Mouse (Mus musculus): Measurements from ENCODE around the gene Exoc6b. TPM values are rescaled to one million over a fixed set of nuclear protein-coding genes. Genes with fewer than 3 reads are reported as not detected.
A peak's percentile ranks its signal among the peaks of the same experiment; 100 is the strongest.

The Exoc6b gene
- polyA plus RNA-seq, 1 experiment from 2014 or later, result 52.7 TPM

DNA sequence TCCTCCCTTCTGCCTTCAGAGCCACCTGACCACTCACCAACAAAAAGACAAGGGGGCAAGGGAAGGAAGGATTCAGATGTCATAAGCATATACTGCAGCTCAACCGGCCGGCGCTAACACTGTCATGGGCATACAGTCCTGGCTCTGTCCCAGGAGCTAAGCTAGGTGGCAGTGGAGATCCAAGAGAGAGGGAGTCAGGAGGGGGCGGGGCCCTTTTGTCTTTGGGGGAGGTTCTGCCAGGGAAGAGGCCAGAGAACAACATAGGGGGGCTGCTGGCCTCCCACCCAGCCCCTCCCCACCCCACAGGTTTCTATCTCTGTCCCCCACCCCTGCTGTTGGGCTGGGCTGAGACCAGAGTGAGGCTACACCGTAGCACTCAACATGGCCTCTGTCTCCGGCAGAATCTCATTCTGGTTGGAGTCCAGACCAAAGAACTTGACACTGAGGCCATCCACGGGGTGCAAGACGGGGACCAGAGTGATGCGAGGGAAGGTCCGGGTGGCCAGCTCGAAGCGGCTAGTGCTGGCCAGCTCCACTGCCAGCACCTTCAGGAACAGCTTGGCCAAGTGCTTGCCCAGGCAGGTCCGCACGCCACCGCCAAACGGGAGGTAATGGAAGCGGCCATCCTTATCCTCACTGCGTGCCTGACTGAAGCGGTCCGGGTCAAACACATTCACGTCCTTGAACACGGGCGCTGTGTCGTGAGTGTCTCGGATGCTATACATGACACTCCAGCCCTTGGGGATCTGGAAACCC lies 495.2 kb downstream of the Exoc6b start:
- Histone ChIP-seq H3K27me3 (no peaks in the 10 kb centered on the region), H3K4me3 (0 out of 2 replicates have a peak overlapping the region, but pooled peaks have one; percentile 7), H3K9me3 (no peaks in the 10 kb centered on the region), H3K36me3 (no peaks in the 10 kb centered on the region), H3K4me2 (replicated peaks) (peak overlapping the region; percentile 24), H3K27ac (replicated peaks) (no peak overlapping the region), H3K9ac (replicated peaks) (no peak overlapping the region), H3K4me1 (0 out of 2 replicates have a peak, but pooled peaks cover 7% of the 10 kb centered on the region)
- 32% methylated on average over 25 of the region's 25 CpGs for WGBS
- 0 out of 2 replicates have a peak, but pooled peaks have one; percentile 49 for ATAC-seq (replicated peaks)

DNA sequence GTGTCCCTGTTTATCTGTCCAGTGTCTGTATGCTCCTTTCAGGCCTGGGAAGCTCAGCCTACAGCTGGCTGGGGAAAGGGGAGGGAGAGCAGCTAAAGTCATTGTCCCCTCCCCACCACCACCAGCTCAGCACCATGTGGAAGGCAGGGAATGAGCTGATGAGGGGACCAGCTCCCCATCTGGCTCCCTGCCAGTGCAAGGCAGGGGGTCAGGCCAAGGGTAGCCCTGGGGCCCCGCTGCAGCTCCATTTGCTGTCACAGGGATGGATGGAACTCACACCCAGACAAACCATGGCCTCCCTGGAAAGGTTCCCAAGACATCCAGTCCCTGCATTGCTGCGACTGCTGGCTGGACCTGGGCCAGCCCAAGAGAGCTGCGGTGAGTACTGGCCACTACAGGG lies 499.3 kb downstream of the Exoc6b start:
- no peaks in the 10 kb centered on the region for H3K27me3 ChIP-seq
- H3K9ac ChIP-seq (replicated peaks), result no peak overlapping the region
- no peak overlapping the region for H3K27ac ChIP-seq (replicated peaks)
- H3K9me3 ChIP-seq, result no peaks in the 10 kb centered on the region
- ATAC-seq (replicated peaks), result no peak
- 39% methylated on average over 3 of the region's 3 CpGs for WGBS
- 0 out of 2 replicates have a peak, but pooled peaks cover 7% of the 10 kb centered on the region for H3K4me1 ChIP-seq
- H3K4me3 ChIP-seq, result no peak overlapping the region
- no peaks in the 10 kb centered on the region for H3K36me3 ChIP-seq
- H3K4me2 ChIP-seq (replicated peaks), result no peak overlapping the region

DNA sequence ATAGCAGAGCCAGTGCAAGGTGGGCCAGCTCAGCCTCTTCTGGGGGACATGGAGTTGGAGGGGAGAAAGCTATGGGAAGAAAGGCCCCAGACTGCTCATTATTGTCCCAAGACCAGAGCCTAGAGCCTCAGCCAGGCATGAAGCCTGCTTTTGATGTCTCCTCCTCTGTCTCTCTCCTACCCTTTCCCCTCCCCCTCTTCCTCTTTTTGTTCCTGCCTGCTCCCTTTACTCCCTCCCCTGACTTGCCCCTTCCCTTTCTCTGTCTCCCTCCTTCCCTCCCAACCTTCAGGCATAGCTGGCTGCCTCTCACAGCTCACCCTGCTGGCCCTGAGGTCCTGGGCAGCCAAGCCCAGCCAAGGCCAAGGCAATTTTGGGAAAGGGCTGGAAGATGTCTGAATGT lies 499.7 kb downstream of the Exoc6b start:
- H3K4me2 ChIP-seq (replicated peaks), result no peak overlapping the region
- H3K4me1 ChIP-seq, result 0 out of 2 replicates have a peak, but pooled peaks cover 7% of the 10 kb centered on the region
- H3K27ac ChIP-seq (replicated peaks), result no peak overlapping the region
- H3K9me3 ChIP-seq, result no peaks in the 10 kb centered on the region
- ATAC-seq (replicated peaks), result no peak
- H3K36me3 ChIP-seq, result no peaks in the 10 kb centered on the region
- no peak overlapping the region for H3K4me3 ChIP-seq
- H3K27me3 ChIP-seq, result no peaks in the 10 kb centered on the region
- no peak overlapping the region for H3K9ac ChIP-seq (replicated peaks)

DNA sequence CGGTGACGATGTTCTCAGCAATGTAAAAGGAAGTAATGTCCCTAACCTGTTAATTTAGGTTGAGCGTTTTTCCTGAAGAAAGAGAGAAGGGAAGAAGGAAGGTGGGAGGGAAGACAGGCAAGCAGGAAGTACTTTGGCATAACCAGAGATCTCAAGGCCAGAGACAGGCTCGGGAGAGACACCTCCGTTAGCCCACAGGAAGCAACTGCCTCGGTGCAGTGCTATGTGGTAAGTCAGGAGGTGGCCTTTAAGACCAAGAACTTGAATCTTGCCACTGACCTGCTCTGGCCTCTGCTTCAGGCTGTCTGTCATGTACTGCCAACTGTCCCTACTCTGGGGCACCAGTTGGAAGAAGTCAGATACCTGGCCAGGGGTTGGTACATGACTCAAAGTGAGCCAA lies 500.4 kb downstream of the Exoc6b start:
- 0 out of 2 replicates have a peak, but pooled peaks cover 7% of the 10 kb centered on the region for H3K4me1 ChIP-seq
- H3K36me3 ChIP-seq, result no peaks in the 10 kb centered on the region
- H3K9ac ChIP-seq (replicated peaks), result no peak overlapping the region
- H3K27me3 ChIP-seq, result no peaks in the 10 kb centered on the region
- 87% methylated on average over 6 of the region's 6 CpGs for WGBS
- no peak overlapping the region for H3K4me2 ChIP-seq (replicated peaks)
- H3K27ac ChIP-seq (replicated peaks), result no peak overlapping the region
- ATAC-seq (replicated peaks), result no peak
- H3K9me3 ChIP-seq, result no peaks in the 10 kb centered on the region
- no peak overlapping the region for H3K4me3 ChIP-seq

Other genes starting within 250 kb of the Exoc6b start
- gene Spr, start 68.3 kb upstream of the Exoc6b start, polyA plus RNA-seq (2015; fragmentation: Nextera tagmentation; extraction: Ambion mirVana), result 29.7 and 34.6 TPM in 2 replicates
- gene Emx1, start 117.9 kb upstream of the Exoc6b start, polyA plus RNA-seq (2015; fragmentation: Nextera tagmentation; extraction: Ambion mirVana), result 68.9 and 78.8 TPM in 2 replicates